In the genomic region with DNA sequence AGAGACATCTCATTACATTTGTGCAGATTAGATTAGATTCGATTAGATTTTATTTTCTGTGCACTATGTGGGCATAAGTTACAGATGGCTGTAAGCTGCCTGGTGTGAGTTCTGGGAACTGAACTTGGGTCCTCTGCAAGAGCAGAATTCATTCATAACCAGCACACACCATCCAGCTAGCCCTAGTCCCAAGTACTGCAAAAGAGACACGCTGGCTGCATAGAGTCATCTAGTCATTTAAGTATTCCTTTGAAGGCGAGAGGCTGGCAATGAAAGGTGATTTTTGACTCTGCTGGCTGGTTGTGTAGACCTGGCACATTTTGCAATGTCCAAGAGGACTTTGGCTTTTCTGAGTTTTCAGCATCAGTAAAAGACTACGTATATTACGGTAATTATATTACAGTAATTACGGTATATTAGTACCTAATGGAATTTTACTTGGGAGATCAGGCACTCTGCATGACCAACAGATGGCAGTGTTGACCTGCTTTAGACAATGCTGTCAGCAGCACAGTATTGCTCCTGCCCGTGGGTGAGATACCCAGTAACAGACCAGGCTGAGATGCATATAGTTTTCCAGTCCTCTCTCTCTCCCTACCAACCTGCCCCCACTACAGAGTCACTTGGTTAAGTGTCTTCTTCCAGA, we compare ENCODE assay signal across 9 mouse cellular contexts.
DNase-seq lines count a peak whose midpoint lies in the region; ATAC-seq and TF ChIP-seq lines count a peak whose summit lies in the region.
"Had no signal": no experiment of that assay in that cellular context is flagged by ENCODE, and none has a peak within 500 bp of the region (broad histone marks: within the 10 kb centered on the region; RNA-seq: fewer than 3 reads in every experiment).

No protein-coding gene starts in this region.

- no peak overlapping the region for H3K27ac ChIP-seq in heart, embryonic 15.5 days
- no peak overlapping the region for H3K27ac ChIP-seq in liver, embryonic 11.5 days (ENCODE audit: low read depth, low read length)
- no peak overlapping the region for H3K27ac ChIP-seq in neural tube, embryonic 12.5 days
- H3K27ac ChIP-seq in testis, adult 2 months (ENCODE audit: control insufficient read depth, insufficient read depth, low read depth, low read length) = no peak overlapping the region

- 28% methylated on average over 7 of the region's 7 CpGs for WGBS in heart, embryonic 15.5 days
- 31% methylated on average over 7 of the region's 7 CpGs for WGBS in liver, embryonic 11.5 days
- 31% methylated on average over 7 of the region's 7 CpGs for WGBS in neural tube, embryonic 12.5 days

- H3K4me2 ChIP-seq in heart, embryonic 15.5 days = no peak overlapping the region
- no peak overlapping the region for H3K4me2 ChIP-seq in liver, embryonic 11.5 days
- H3K4me2 ChIP-seq in neural tube, embryonic 12.5 days (replicated peaks) = no peak overlapping the region

- no peaks in the 10 kb centered on the region for H3K4me1 ChIP-seq in heart, embryonic 15.5 days (replicated peaks)
- peaks cover 22% of the 10 kb centered on the region for H3K4me1 ChIP-seq in liver, embryonic 11.5 days (replicated peaks; ENCODE audit: control insufficient read depth, insufficient read depth, low read length)
- no peaks in the 10 kb centered on the region for H3K4me1 ChIP-seq in neural tube, embryonic 12.5 days
- peaks cover 2% of the 10 kb centered on the region; the same call in 1 of the 2 replicates for H3K4me1 ChIP-seq in testis, adult 2 months (ENCODE audit: control insufficient read depth, insufficient read depth, low read length)

- peak; percentile 56 for ATAC-seq in CD4-positive, CD25-positive, alpha-beta regulatory T cell, adult 4 months
- ATAC-seq in erythroid progenitor cell, adult 5-6 weeks (replicated peaks; ENCODE audit: low FRiP score, poor library complexity, severe bottlenecking) = peak; percentile 58
- ATAC-seq in heart, embryonic 15.5 days (replicated peaks; ENCODE audit: insufficient number of reproducible peaks, insufficient read depth, low FRiP score, low read depth) = 0 out of 2 replicates have a peak, but pooled peaks have one; percentile 53
- ATAC-seq in liver, embryonic 11.5 days (replicated peaks; ENCODE audit: low FRiP score) = peak; percentile 64
- ATAC-seq in neural tube, embryonic 12.5 days (ENCODE audit: low FRiP score, low read depth) = peak; percentile 88

- H3K9me3 ChIP-seq in heart, embryonic 15.5 days (replicated peaks) = no peaks in the 10 kb centered on the region
- H3K9me3 ChIP-seq in liver, embryonic 11.5 days (ENCODE audit: control insufficient read depth, low read length) = no peaks in the 10 kb centered on the region
- H3K9me3 ChIP-seq in neural tube, embryonic 12.5 days = no peaks in the 10 kb centered on the region

- no peak for TF ChIP-seq POLR2A in testis, adult 2 months (IDR thresholded peaks at IDR 0.05; ENCODE audit: control insufficient read depth, low read depth, low read length)

- no peak overlapping the region for H3K4me3 ChIP-seq in heart, embryonic 15.5 days
- H3K4me3 ChIP-seq in liver, embryonic 11.5 days (ENCODE audit: low read depth, low read length) = no peak overlapping the region
- no peak overlapping the region for H3K4me3 ChIP-seq in neural tube, embryonic 12.5 days
- no peak overlapping the region for H3K4me3 ChIP-seq in testis, adult 2 months (ENCODE audit: control insufficient read depth, low read depth, low read length)
- H3K4me3 ChIP-seq: erythroblast, embryonic 14.5 days had no signal

- H3K36me3 ChIP-seq in heart, embryonic 15.5 days = no peaks in the 10 kb centered on the region
- no peaks in the 10 kb centered on the region for H3K36me3 ChIP-seq in liver, embryonic 11.5 days (ENCODE audit: control insufficient read depth, insufficient read depth, low read length)
- no peaks in the 10 kb centered on the region for H3K36me3 ChIP-seq in neural tube, embryonic 12.5 days
- no peaks in the 10 kb centered on the region for H3K36me3 ChIP-seq in testis, adult 2 months (ENCODE audit: control insufficient read depth, insufficient read depth, low read length)

- H3K27me3 ChIP-seq in heart, embryonic 15.5 days = no peaks in the 10 kb centered on the region
- H3K27me3 ChIP-seq in liver, embryonic 11.5 days (replicated peaks; ENCODE audit: control insufficient read depth, insufficient read depth, low read length) = no peaks in the 10 kb centered on the region
- no peaks in the 10 kb centered on the region for H3K27me3 ChIP-seq in neural tube, embryonic 12.5 days (replicated peaks)
- no peaks in the 10 kb centered on the region for H3K27me3 ChIP-seq in testis, adult 2 months (ENCODE audit: control insufficient read depth, insufficient read depth, low read length)

- DNase-seq in brain, embryonic 18.5 days (ENCODE audit: low read depth, low spot score) = peak; percentile 80
- peak; percentile 77 for DNase-seq in kidney, postnatal 14 days
- DNase-seq in liver, embryonic 11.5 days (ENCODE audit: low spot score) = peak; percentile 41

- peak; percentile 62; the same call in 1 of the 2 replicates for TF ChIP-seq CTCF in testis, adult 2 months (IDR thresholded peaks at IDR 0.05; ENCODE audit: control insufficient read depth, insufficient read depth, insufficient replicate concordance, low read depth, low read length)

- H3K9ac ChIP-seq in heart, embryonic 15.5 days = no peak overlapping the region
- no peak overlapping the region for H3K9ac ChIP-seq in liver, embryonic 11.5 days (ENCODE audit: low read depth, low read length)
- no peak overlapping the region for H3K9ac ChIP-seq in neural tube, embryonic 12.5 days
